Mouse (Mus musculus) CD4-positive, CD25-positive, alpha-beta regulatory T cell, adult 2 months (primary cell): Measurements from ENCODE around the gene Atp8b2.

Experiments used
- DNase-seq: peaks from one replicate; pipeline ENCODE4 v3.0.0-alpha.2; 2012; ENCODE audit warnings: low read depth, low spot score

Atp8b2 gene

DNA sequence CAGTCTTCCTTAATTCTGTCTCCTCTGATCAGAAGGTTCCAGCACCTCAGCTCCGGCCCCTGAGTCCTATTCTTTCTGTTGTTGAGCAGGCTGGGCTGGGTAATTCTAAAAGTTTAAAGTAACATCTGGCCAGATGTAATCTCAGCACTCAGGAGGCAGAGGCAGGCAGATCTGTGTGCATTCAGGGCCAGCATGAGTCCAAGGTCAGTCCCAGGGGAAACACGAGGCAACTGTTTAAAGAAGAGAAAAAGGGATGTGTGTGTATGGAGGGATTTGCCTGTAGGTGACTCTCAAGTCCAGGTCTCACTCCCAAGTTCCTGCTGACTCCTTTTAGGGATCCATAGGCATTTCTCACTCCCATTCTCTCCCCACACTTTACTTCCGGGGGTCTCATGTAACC lies 55.5 kb downstream of the Atp8b2 start:
- no peak for DNase-seq

DNA sequence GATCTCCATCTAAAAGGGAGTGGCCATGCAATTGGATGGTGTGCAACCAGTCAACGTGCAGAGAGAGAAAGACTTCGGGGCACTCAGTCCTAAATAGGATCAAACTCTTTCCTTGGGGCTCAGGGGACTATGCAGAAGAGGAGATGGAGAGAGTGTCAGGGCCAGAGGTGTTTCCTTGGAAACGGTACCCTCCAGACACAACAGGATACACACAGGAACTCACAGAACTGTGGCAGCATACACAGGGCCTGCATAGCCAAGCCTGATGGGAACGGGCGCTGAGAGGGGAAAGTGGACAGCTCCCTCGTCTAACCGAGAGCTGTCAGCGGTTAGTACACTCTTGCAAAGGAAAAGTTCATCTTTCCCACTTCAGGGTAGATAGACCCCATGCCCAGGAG lies 63.8 kb downstream of the Atp8b2 start:
- peak; percentile 47 for DNase-seq

DNA sequence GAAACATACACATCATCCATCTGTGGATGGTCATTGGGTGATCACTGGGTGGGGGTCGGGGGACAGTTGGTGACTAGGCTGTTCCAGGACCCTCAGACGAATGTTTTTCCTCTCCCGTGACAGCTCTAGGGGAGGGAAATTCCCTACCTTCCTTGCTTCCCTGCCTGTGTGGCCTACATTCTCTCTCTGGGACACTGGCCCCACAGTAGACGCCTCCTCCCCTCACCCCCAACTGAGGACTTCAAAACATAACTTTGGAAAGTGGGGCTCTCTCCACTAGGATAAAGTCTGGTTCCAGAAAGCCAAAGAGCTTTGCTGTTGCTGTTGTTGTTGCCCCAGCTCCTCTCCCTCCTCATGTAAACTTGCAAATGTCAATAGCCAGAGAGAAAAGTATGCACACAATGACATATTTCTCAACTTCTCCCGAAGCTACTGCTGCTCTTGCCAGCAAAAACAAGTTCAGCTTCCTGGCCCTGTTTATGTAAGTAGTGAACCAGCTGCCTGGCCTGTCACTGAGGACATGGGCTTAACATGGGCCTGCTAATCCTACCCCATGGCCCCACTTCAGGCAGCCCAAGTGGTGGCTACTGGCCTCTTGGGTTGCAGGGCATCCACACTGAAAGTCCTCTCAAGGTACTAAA lies 64.3 kb downstream of the Atp8b2 start:
- DNase-seq, result peak; percentile 27

DNA sequence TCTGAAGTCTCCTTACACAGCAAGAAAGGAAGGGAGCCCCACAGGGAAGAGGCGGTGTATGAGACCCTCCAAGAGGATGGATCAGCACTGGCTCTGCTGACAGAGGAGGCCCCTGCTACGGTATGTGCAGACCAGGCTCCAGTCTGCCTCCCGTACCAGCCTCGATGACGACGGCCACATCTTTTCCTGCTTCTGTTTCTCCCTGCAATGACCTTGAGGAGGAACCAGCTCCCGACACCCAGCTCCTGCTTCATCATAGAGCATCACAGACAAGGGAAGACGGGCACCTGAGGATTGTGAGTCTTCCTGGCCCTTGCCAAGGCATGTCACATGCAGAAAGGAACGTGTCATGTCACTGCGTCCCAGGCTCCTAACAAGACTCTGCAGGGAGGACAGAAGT lies 65.3 kb downstream of the Atp8b2 start:
- DNase-seq, result no peak

DNA sequence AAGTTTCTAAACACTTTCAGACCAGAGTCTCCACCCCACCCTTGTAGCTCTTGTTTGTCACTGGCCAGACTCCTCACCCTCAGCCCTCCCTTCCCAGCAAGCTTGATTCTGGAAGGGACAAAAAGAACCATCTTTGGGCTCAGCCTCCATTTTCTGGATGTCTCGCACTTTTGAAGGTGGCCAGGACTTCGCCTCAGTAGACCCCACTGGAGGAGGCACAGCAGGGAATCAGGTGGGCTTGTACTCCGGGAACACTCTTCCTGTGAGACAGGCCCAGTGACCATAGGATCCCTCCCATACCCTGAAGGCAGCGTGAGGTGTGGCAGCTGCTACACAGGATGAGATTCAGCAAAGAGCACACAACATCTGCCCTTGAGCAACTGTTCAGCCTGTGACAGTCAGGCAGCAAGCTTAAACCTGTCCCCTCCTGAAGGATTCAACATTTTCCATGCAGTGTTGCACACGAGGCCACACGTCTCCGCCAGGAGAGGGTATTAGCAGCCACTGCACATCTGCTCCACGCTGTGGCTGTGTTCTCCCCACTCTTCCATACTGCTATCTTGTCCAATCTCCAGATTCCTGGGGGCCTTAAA lies 66.0 kb downstream of the Atp8b2 start:
- no peak for DNase-seq

DNA sequence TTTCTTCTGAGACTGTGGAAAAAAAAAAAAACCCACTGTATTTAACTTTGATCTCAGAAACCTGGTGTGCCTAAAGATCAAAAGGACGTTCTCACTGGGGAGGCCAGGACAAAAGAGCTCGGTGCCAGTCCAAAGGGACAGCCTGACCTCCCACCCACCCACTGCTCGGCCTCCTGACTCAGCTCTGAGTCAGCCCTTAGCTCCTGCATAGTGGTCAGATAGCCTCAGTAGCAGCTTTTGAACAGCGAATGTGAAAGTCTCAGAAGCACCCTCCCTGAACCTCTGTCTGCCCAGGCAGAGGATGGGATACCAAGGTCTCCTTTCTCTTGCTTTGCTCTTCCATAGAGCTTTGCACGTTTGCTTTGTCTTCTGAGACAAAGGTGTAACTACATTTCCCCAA lies 66.7 kb downstream of the Atp8b2 start:
- peak; percentile 44 for DNase-seq

DNA sequence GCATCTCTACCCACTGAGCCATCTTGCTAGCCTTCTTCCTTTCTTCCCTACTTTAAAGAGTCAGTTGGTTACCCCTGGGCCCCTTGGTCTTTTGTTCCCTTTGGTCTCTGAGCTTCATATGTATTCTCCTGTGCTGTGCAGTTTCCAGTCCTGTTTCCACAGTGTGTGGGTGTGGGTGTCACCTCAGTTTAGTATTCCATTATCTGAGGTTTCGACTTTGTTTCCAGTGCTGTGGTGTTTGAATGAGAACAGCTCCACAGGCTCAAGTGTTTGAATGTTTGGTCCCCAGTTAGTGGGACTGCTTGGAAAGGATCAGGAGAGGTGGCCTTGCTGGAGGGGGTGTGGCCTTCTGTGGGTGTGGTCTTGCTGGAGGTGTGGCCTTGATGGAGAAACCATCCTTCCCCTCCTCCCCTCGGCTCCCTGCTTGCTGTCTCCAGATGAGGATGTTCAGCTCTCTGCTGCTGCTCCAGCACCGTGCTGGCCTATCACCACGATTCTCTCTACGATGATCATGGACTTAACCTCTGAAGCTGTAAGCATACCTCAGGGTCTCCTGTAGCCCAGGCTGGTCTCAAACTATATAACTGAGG lies 70.7 kb downstream of the Atp8b2 start:
- peak; percentile 53 for DNase-seq

DNA sequence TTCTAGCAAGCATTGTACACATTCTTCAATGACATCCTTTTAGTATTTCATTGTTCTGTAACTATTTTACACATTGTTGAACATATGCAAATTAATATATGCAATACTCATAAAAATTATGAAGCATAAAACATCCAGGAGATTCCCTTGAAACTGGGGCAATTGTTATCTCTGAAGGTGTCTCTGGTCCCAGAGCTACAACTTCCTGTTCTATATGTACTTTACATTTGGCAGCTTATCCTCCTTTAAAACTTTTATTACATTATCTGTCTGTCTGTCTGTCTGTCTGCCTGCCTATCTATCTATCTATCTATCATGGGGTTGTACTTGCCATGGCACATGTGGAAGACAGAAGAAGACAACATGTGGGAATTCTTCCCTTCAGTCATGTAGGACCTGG lies 71.6 kb downstream of the Atp8b2 start:
- no peak for DNase-seq

DNA sequence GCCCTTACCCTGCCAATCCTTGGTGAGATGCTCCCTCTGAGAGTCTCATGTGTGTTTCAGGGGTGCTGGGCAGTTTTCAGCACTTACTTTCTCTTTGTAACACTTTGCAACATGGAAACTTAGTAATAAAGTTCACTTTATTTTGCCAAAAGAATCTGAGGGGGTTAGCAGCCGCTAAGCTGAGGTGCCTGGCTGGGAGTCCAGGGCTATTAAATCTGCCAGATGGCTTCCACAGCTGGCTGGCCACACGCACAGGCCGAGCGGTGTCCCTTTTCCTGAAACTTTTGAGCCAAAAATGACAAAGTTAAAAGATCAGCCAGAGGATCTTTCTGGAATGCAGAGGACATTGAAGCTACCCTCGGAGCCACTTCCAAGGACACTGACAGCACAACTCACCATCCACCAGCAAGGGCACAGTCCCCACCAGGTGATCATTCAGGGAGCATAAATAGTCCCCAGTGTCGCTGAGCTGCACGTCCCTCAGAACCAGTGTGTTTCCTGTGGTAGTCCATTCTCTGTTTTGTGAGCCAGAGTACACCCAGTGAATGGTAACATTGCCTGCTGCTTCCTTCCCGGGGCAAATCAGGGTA lies 73.4 kb downstream of the Atp8b2 start:
- no peak for DNase-seq
